Mouse (Mus musculus): Measurements from ENCODE around the gene Inpp4b. TPM values are rescaled to one million over a fixed set of nuclear protein-coding genes. Genes with fewer than 3 reads are reported as not detected.

Inpp4b gene
- polyA plus RNA-seq (2012; rRNA removed) = 1.8 and 3.0 TPM in 2 replicates

- peak; percentile 76 for DNase-seq (ENCODE audit: low read depth)
- TF ChIP-seq POLR2A (IDR thresholded peaks at IDR 0.05; ENCODE audit: borderline replicate concordance, extremely low read depth, insufficient read depth, insufficient read length, poor library complexity, severe bottlenecking) (no peak), CTCF (IDR thresholded peaks at IDR 0.05; ENCODE audit: borderline replicate concordance, extremely low read depth, insufficient read depth, insufficient read length) (no peak)
Measured at GRCm38 (mm10) chr8:81342236-81342998, at the start of gene Inpp4b. TSS of gene Inpp4b (plus strand) at chr8:81342556.

- DNase-seq (ENCODE audit: low read depth) = no peak
- TF ChIP-seq POLR2A (IDR thresholded peaks at IDR 0.05; ENCODE audit: borderline replicate concordance, extremely low read depth, insufficient read depth, insufficient read length, poor library complexity, severe bottlenecking) (no peak), CTCF (IDR thresholded peaks at IDR 0.05; ENCODE audit: borderline replicate concordance, extremely low read depth, insufficient read depth, insufficient read length) (no peak)
Measured at GRCm38 (mm10) chr8:81335250-81335649, 7.1 kb upstream of the Inpp4b start.

GRCm38 (mm10) chr8:81341191-81341590 lies 1.2 kb upstream of the Inpp4b start:
- no peak for DNase-seq (ENCODE audit: low read depth)
- TF ChIP-seq POLR2A (IDR thresholded peaks at IDR 0.05; ENCODE audit: borderline replicate concordance, extremely low read depth, insufficient read depth, insufficient read length, poor library complexity, severe bottlenecking) = no peak
- no peak for TF ChIP-seq CTCF (IDR thresholded peaks at IDR 0.05; ENCODE audit: borderline replicate concordance, extremely low read depth, insufficient read depth, insufficient read length)

- TF ChIP-seq CTCF (IDR thresholded peaks at IDR 0.05; ENCODE audit: borderline replicate concordance, extremely low read depth, insufficient read depth, insufficient read length) (peak; percentile 51; the same call in 1 of the 2 replicates), POLR2A (IDR thresholded peaks at IDR 0.05; ENCODE audit: borderline replicate concordance, extremely low read depth, insufficient read depth, insufficient read length, poor library complexity, severe bottlenecking) (no peak)
- DNase-seq (ENCODE audit: low read depth) = peak; percentile 83
Measured at GRCm38 (mm10) chr8:81341591-81342235, 643 bp upstream of the Inpp4b start.

GRCm38 (mm10) chr8:81342999-81343302 lies 595 bp downstream of the Inpp4b start:
- DNase-seq (ENCODE audit: low read depth) = no peak
- no peak for TF ChIP-seq POLR2A (IDR thresholded peaks at IDR 0.05; ENCODE audit: borderline replicate concordance, extremely low read depth, insufficient read depth, insufficient read length, poor library complexity, severe bottlenecking)
- TF ChIP-seq CTCF (IDR thresholded peaks at IDR 0.05; ENCODE audit: borderline replicate concordance, extremely low read depth, insufficient read depth, insufficient read length) = no peak

- no peak for DNase-seq (ENCODE audit: low read depth)
- no peak for TF ChIP-seq CTCF (IDR thresholded peaks at IDR 0.05; ENCODE audit: borderline replicate concordance, extremely low read depth, insufficient read depth, insufficient read length)
- TF ChIP-seq POLR2A (IDR thresholded peaks at IDR 0.05; ENCODE audit: borderline replicate concordance, extremely low read depth, insufficient read depth, insufficient read length, poor library complexity, severe bottlenecking) = no peak
Measured at GRCm38 (mm10) chr8:81345170-81345697, 2.9 kb downstream of the Inpp4b start.

GRCm38 (mm10) chr8:81349452-81349851 lies 7.1 kb downstream of the Inpp4b start:
- DNase-seq (ENCODE audit: low read depth) = peak; percentile 70
- TF ChIP-seq POLR2A (IDR thresholded peaks at IDR 0.05; ENCODE audit: borderline replicate concordance, extremely low read depth, insufficient read depth, insufficient read length, poor library complexity, severe bottlenecking) (no peak), CTCF (IDR thresholded peaks at IDR 0.05; ENCODE audit: borderline replicate concordance, extremely low read depth, insufficient read depth, insufficient read length) (peak; percentile 80; the same call in 1 of the 2 replicates)

GRCm38 (mm10) chr8:81353460-81353859 lies 11.1 kb downstream of the Inpp4b start:
- no peak for TF ChIP-seq CTCF (IDR thresholded peaks at IDR 0.05; ENCODE audit: borderline replicate concordance, extremely low read depth, insufficient read depth, insufficient read length)
- TF ChIP-seq POLR2A (IDR thresholded peaks at IDR 0.05; ENCODE audit: borderline replicate concordance, extremely low read depth, insufficient read depth, insufficient read length, poor library complexity, severe bottlenecking) = no peak
- no peak for DNase-seq (ENCODE audit: low read depth)

- TF ChIP-seq POLR2A (IDR thresholded peaks at IDR 0.05; ENCODE audit: borderline replicate concordance, extremely low read depth, insufficient read depth, insufficient read length, poor library complexity, severe bottlenecking) = no peak
- no peak for TF ChIP-seq CTCF (IDR thresholded peaks at IDR 0.05; ENCODE audit: borderline replicate concordance, extremely low read depth, insufficient read depth, insufficient read length)
- DNase-seq (ENCODE audit: low read depth) = no peak
Measured at GRCm38 (mm10) chr8:81358108-81358507, 15.8 kb downstream of the Inpp4b start.

- peak; percentile 42 for DNase-seq (ENCODE audit: low read depth)
- TF ChIP-seq POLR2A (IDR thresholded peaks at IDR 0.05; ENCODE audit: borderline replicate concordance, extremely low read depth, insufficient read depth, insufficient read length, poor library complexity, severe bottlenecking) (no peak), CTCF (IDR thresholded peaks at IDR 0.05; ENCODE audit: borderline replicate concordance, extremely low read depth, insufficient read depth, insufficient read length) (no peak)
Measured at GRCm38 (mm10) chr8:81360518-81360917, 18.2 kb downstream of the Inpp4b start.

- DNase-seq (ENCODE audit: low read depth) = no peak
- TF ChIP-seq POLR2A (IDR thresholded peaks at IDR 0.05; ENCODE audit: borderline replicate concordance, extremely low read depth, insufficient read depth, insufficient read length, poor library complexity, severe bottlenecking) (no peak), CTCF (IDR thresholded peaks at IDR 0.05; ENCODE audit: borderline replicate concordance, extremely low read depth, insufficient read depth, insufficient read length) (no peak)
Measured at GRCm38 (mm10) chr8:81361162-81361561, 18.8 kb downstream of the Inpp4b start.
